Mouse (Mus musculus) erythroblast, embryonic 14.5 days (primary cell): Measurements from ENCODE around the gene Rbms3. TPM values are rescaled to one million over a fixed set of nuclear protein-coding genes. Genes with fewer than 3 reads are reported as not detected.

Experiments used
- H3K27me3 ChIP-seq: 2 replicates; pipeline ENCODE4 v1.6.1; 2012; ENCODE audit warnings: inconsistent platforms; ENCODE audit not compliant: control insufficient read depth
- H3K36me3 ChIP-seq: 2 replicates; pipeline ENCODE4 v1.6.1; 2012; ENCODE audit warnings: mild to moderate bottlenecking, inconsistent platforms; ENCODE audit not compliant: control insufficient read depth
- H3K4me1 ChIP-seq: 2 replicates; pipeline ENCODE4 v1.6.1; 2012; ENCODE audit warnings: inconsistent platforms; ENCODE audit not compliant: control insufficient read depth
- H3K4me3 ChIP-seq: replicated peaks from 2 replicates; pipeline ENCODE3; 2012; ENCODE audit warnings: moderate library complexity, mild to moderate bottlenecking, inconsistent platforms
- H3K9me3 ChIP-seq: 2 replicates; pipeline ENCODE4 v1.6.1; 2012; ENCODE audit warnings: low read length, inconsistent platforms, mixed read lengths; ENCODE audit not compliant: control insufficient read depth
- GATA1 ChIP-seq: IDR thresholded peaks from 2 replicates; pipeline ENCODE4 v1.6.1; 2012; ENCODE audit warnings: low read length, inconsistent platforms, mixed read lengths
- TAL1 ChIP-seq: IDR thresholded peaks from 3 replicates; pipeline ENCODE4 v1.6.1; 2012; ENCODE audit warnings: low read length, inconsistent platforms, mixed read lengths
- polyA plus RNA-seq: library from polyadenylated mRNA; stranded (reverse); fragments of >175 nt; gene quantifications from 2 replicates; pipeline ENCODE4 v1.2.3, GENCODE M21; 2012

Gene Rbms3
- polyA plus RNA-seq, 1 experiment, result not detected

- Histone ChIP-seq H3K36me3 (no peaks in the 10 kb centered on the region), H3K9me3 (no peaks in the 10 kb centered on the region; the same call in 1 of the 2 replicates), H3K4me1 (no peaks in the 10 kb centered on the region), H3K27me3 (no peaks in the 10 kb centered on the region), H3K4me3 (no peak overlapping the region)
- TF ChIP-seq TAL1 (no peak), GATA1 (no peak)
These were observed 599.8 kb downstream of the Rbms3 start for GRCm38 (mm10) chr9:117029953-117030352.

- Histone ChIP-seq H3K4me3 (no peak overlapping the region), H3K36me3 (no peaks in the 10 kb centered on the region), H3K4me1 (no peaks in the 10 kb centered on the region), H3K27me3 (no peaks in the 10 kb centered on the region), H3K9me3 (no peaks in the 10 kb centered on the region; the same call in 1 of the 2 replicates)
- TF ChIP-seq TAL1, result no peak
- TF ChIP-seq GATA1, result no peak
These were observed 601.1 kb downstream of the Rbms3 start for GRCm38 (mm10) chr9:117028586-117028985.

- TF ChIP-seq GATA1, result no peak
- TF ChIP-seq TAL1, result no peak
- H3K9me3 ChIP-seq, result peaks cover 5% of the 10 kb centered on the region; the same call in 1 of the 2 replicates
These were observed 607.6 kb downstream of the Rbms3 start for GRCm38 (mm10) chr9:117022086-117022485.

GRCm38 (mm10) chr9:117021506-117021905 lies 608.2 kb downstream of the Rbms3 start:
- H3K9me3 ChIP-seq, result peaks cover 7% of the 10 kb centered on the region; the same call in 1 of the 2 replicates
- no peaks in the 10 kb centered on the region for H3K36me3 ChIP-seq
- TF ChIP-seq TAL1, result no peak
- TF ChIP-seq GATA1, result no peak
- H3K4me1 ChIP-seq, result no peaks in the 10 kb centered on the region
- H3K4me3 ChIP-seq, result no peak overlapping the region
- no peaks in the 10 kb centered on the region for H3K27me3 ChIP-seq

More at GRCm38 (mm10) chr9:117022086-117022485, 607.6 kb downstream of the Rbms3 start:
- Histone ChIP-seq H3K36me3 (no peaks in the 10 kb centered on the region), H3K4me3 (no peak overlapping the region), H3K27me3 (no peaks in the 10 kb centered on the region), H3K4me1 (no peaks in the 10 kb centered on the region)

- TF ChIP-seq TAL1 (no peak), GATA1 (no peak)
- Histone ChIP-seq H3K4me1 (no peaks in the 10 kb centered on the region), H3K27me3 (no peaks in the 10 kb centered on the region), H3K4me3 (no peak overlapping the region), H3K36me3 (no peaks in the 10 kb centered on the region), H3K9me3 (peaks cover 9% of the 10 kb centered on the region; the same call in 1 of the 2 replicates)
These were observed 609.5 kb downstream of the Rbms3 start for GRCm38 (mm10) chr9:117020216-117020615.

GRCm38 (mm10) chr9:117018741-117019163 lies 611.0 kb downstream of the Rbms3 start:
- no peak overlapping the region for H3K4me3 ChIP-seq
- no peaks in the 10 kb centered on the region for H3K36me3 ChIP-seq
- no peaks in the 10 kb centered on the region for H3K27me3 ChIP-seq
- no peaks in the 10 kb centered on the region for H3K4me1 ChIP-seq
- no peak for TF ChIP-seq TAL1
- no peak for TF ChIP-seq GATA1
- H3K9me3 ChIP-seq, result peaks cover 9% of the 10 kb centered on the region; the same call in 1 of the 2 replicates

- Histone ChIP-seq H3K9me3 (peaks cover 9% of the 10 kb centered on the region; the same call in 1 of the 2 replicates), H3K27me3 (no peaks in the 10 kb centered on the region), H3K4me3 (no peak overlapping the region), H3K4me1 (no peaks in the 10 kb centered on the region), H3K36me3 (no peaks in the 10 kb centered on the region)
- no peak for TF ChIP-seq TAL1
- no peak for TF ChIP-seq GATA1
These were observed 611.4 kb downstream of the Rbms3 start for GRCm38 (mm10) chr9:117018301-117018700.

GRCm38 (mm10) chr9:117016605-117017319 lies 613.0 kb downstream of the Rbms3 start:
- Histone ChIP-seq H3K36me3 (no peaks in the 10 kb centered on the region), H3K27me3 (no peaks in the 10 kb centered on the region), H3K9me3 (peaks cover 7% of the 10 kb centered on the region; the same call in 1 of the 2 replicates), H3K4me3 (no peak overlapping the region), H3K4me1 (no peaks in the 10 kb centered on the region)
- TF ChIP-seq TAL1 (no peak), GATA1 (no peak)

GRCm38 (mm10) chr9:117013386-117013785 lies 616.3 kb downstream of the Rbms3 start:
- no peak overlapping the region for H3K4me3 ChIP-seq
- H3K27me3 ChIP-seq, result no peaks in the 10 kb centered on the region
- TF ChIP-seq TAL1 (no peak), GATA1 (no peak)
- H3K4me1 ChIP-seq, result no peaks in the 10 kb centered on the region
- H3K36me3 ChIP-seq, result no peaks in the 10 kb centered on the region
- H3K9me3 ChIP-seq, result peaks cover 4% of the 10 kb centered on the region; the same call in 1 of the 2 replicates
